Mouse (Mus musculus): ENCODE measurements around the gene Matk. TPM values are rescaled to one million over a fixed set of nuclear protein-coding genes. Genes with fewer than 3 reads are reported as not detected.
"Not testable (repeated sequence)": the region's sequence is repeated elsewhere in the genome, so short reads cannot be mapped to it uniquely, and the experiment has no call there.

Matk gene
- 28.8 and 44.2 TPM in 2 replicates for polyA plus RNA-seq (2015; fragmentation: Nextera tagmentation; extraction: Ambion mirVana)

DNA sequence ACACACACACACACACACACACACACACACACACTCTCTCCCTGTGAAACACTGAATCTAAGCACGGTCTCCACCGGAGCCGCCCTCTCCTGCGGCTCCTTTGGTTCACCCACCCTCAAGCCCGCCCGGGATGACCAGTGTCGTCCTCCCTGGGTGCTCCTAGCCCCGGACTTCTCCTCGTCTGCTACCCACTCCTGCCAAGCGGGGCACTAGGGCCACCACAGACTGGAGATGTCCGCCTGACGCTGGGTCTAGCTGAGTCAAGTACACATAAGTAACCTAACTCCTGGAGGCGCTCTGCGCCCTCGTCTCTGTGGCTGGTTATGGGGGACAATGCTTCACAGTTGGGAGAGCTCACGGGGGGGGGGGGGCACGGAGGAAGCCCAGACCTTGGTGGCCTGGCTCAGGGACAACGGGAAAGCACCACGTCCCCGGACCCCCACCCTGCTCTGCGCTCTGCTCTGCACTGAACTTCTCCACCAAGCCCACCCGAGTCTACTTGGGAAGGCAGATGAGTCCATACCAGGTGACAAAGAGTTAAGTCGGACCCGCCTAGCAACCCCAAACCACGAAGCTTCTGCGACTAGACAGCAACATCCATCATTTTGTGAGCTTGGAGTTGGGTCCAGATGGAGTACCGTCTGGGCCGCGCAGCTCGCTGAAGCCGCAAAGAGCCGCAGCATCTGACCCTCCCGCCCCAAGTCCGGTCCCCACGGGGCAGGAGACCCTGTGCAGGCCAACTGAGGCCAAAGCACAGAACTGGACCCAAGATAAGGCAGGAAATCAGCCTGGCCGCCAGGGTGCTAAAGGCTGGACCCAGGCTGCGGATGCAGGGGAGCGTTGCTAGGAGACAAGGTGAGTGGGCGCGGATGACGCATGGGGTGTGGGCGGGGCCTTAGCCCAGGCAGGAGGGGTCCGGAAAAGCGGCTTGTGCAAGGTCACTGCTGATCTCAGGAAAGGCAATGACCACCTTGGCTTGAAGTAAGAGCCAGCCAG, at the start of gene Matk:
Matk (plus strand) TSS at position 512 of the 996 bp plus-strand sequence.
- peak within 1 kb of the TSS; percentile 43 for H3K4me3 ChIP-seq (replicated peaks; ENCODE audit: low read length)
- no peaks in the 10 kb centered on the region for H3K9me3 ChIP-seq (ENCODE audit: control insufficient read depth, low read length)
- H3K36me3 ChIP-seq (ENCODE audit: control insufficient read depth, insufficient read depth): no peaks in the 10 kb centered on the region
- peak; percentile 71 for ATAC-seq
- peaks cover 33% of the 10 kb centered on the region for H3K27me3 ChIP-seq (replicated peaks; ENCODE audit: control insufficient read depth, insufficient read depth, low read length)
- H3K4me1 ChIP-seq (replicated peaks; ENCODE audit: control insufficient read depth, insufficient read depth, low read length): peaks cover 20% of the 10 kb centered on the region
- no peak within 1 kb of the TSS for H3K27ac ChIP-seq (ENCODE audit: low read length)
- H3K9ac ChIP-seq (replicated peaks; ENCODE audit: low read depth, low read length): peak within 1 kb of the TSS; percentile 47
- 6% methylated on average over 43 of the region's 44 CpGs for WGBS
- peak within 1 kb of the TSS; percentile 68 for H3K4me2 ChIP-seq (ENCODE audit: low read length)

DNA sequence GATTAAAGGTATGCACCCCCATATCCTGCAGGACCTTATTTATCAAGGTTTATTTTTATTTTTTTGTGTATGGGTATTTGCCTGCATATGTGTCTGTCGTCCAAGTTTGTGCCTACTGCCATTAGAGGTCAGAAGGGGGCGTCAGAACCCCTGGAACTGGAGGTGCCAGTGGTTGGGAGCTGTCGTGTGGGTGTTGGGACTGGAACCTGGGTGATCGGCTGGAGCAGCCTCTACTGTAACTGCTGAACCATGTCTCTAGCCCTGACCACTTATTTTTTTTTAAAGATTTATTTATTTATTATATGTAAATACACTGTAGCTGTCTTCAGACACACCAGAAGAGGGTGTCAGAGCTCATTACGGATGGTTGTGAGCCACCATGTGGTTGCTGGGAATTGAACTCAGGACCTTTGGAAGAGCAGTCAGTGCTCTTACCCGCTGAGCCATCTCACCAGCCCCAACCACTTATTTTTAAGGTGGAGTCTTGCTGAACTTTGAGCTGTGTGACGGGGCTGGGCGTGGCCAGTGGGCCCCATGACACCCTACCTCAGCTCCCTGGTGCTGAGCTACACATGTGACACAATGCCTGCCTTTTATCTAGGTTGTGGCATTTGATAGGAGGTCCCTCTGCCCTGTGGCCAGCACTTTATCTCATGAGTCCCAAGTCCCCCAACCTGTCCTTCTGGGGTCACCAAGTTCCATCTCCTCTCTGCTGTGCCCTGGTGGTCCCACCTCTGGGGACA, 49.6 kb upstream of the Matk start:
- no peaks in the 10 kb centered on the region for H3K9me3 ChIP-seq (ENCODE audit: control insufficient read depth, low read length)
- ATAC-seq: no peak
- H3K9ac ChIP-seq (replicated peaks; ENCODE audit: low read depth, low read length): no peak overlapping the region
- H3K36me3 ChIP-seq (ENCODE audit: control insufficient read depth, insufficient read depth): peaks cover 17% of the 10 kb centered on the region
- no peak overlapping the region for H3K4me2 ChIP-seq (ENCODE audit: low read length)
- 63% methylated on average over 8 of the region's 8 CpGs for WGBS
- H3K27ac ChIP-seq (ENCODE audit: low read length): no peak overlapping the region
- no peak overlapping the region for H3K4me3 ChIP-seq (replicated peaks; ENCODE audit: low read length)
- H3K27me3 ChIP-seq (replicated peaks; ENCODE audit: control insufficient read depth, insufficient read depth, low read length): no peaks in the 10 kb centered on the region
- H3K4me1 ChIP-seq (replicated peaks; ENCODE audit: control insufficient read depth, insufficient read depth, low read length): no peaks in the 10 kb centered on the region

DNA sequence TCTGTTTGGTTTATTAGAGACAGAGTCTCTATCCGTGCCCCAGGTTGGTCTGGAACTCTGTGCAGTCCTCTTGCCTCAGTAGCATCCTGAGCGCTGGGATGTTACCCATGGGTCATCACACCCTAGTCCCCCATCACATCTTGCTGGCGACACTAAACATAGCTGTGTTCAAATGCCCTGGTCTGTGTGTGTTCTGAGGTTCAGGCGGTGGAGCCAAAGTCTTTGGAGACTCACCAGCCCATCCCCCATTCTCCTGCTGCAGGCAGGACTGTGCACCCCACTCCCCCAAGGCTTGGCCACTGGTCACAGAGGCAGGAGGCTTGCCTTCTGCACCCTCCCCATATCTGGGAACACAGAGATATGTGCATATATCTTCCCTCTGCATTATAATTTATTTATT, 48.6 kb upstream of the Matk start:
- no peaks in the 10 kb centered on the region for H3K4me1 ChIP-seq (replicated peaks; ENCODE audit: control insufficient read depth, insufficient read depth, low read length)
- H3K27me3 ChIP-seq (replicated peaks; ENCODE audit: control insufficient read depth, insufficient read depth, low read length): no peaks in the 10 kb centered on the region
- H3K36me3 ChIP-seq (ENCODE audit: control insufficient read depth, insufficient read depth): peaks cover 17% of the 10 kb centered on the region
- 66% methylated on average over 4 of the region's 4 CpGs for WGBS
- H3K9ac ChIP-seq (replicated peaks; ENCODE audit: low read depth, low read length): no peak overlapping the region
- H3K4me2 ChIP-seq (ENCODE audit: low read length): no peak overlapping the region
- ATAC-seq: peak; percentile 22; the same call in 1 of the 2 replicates
- H3K27ac ChIP-seq (ENCODE audit: low read length): 0 out of 2 replicates have a peak overlapping the region, but pooled peaks have one; percentile 26
- H3K4me3 ChIP-seq (replicated peaks; ENCODE audit: low read length): no peak overlapping the region
- H3K9me3 ChIP-seq (ENCODE audit: control insufficient read depth, low read length): no peaks in the 10 kb centered on the region

DNA sequence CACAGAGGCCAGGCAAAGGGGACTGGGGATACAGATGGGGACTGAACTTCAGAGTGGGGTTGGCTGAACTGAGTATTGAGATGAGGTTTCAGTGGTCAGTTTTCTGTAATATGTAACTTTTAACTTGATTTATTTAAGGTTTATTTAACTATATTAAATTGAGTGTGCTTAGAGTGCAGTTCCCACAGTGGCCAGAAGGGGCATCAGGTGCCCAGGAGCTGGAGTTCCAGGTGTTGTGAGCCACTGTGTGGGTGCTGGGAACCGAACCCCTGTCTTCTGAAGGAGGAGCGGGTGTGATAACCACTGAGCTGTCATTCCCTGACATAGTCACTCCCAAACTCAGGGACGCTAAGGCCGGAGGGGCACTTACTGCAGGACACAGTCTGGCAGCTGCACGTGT, 42.6 kb upstream of the Matk start:
- Histone ChIP-seq H3K36me3 (ENCODE audit: control insufficient read depth, insufficient read depth) (peaks cover 71% of the 10 kb centered on the region), H3K4me3 (replicated peaks; ENCODE audit: low read length) (no peak overlapping the region), H3K9ac (replicated peaks; ENCODE audit: low read depth, low read length) (no peak overlapping the region), H3K4me2 (ENCODE audit: low read length) (no peak overlapping the region), H3K27me3 (replicated peaks; ENCODE audit: control insufficient read depth, insufficient read depth, low read length) (no peaks in the 10 kb centered on the region), H3K4me1 (replicated peaks; ENCODE audit: control insufficient read depth, insufficient read depth, low read length) (no peaks in the 10 kb centered on the region), H3K27ac (ENCODE audit: low read length) (no peak overlapping the region), H3K9me3 (ENCODE audit: control insufficient read depth, low read length) (peaks cover 8% of the 10 kb centered on the region; the same call in 1 of the 2 replicates)
- ATAC-seq: no peak
- 98% methylated on average over 5 of the region's 5 CpGs for WGBS

DNA sequence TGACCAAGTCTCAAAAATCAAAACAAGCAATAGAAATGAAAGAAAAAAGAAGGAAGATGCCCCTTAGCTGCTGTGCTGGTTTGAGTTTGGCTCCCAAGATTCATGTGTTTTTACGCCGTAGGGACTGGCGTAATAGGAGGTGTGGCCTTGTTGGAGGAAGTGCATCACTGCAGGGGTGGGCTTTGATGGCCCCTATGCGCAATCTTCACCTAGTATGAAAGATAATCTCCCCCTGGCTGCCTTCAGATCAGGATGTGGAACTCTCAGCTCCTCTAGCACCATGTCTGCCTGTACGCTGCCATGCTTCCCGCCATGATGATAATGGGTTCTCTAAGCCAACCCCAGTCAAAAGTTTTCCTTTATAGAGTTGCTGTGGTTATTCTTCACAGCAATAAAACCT, 36.5 kb upstream of the Matk start:
- ATAC-seq: no peak
- H3K4me1 ChIP-seq (replicated peaks; ENCODE audit: control insufficient read depth, insufficient read depth, low read length): no peaks in the 10 kb centered on the region
- no peak overlapping the region for H3K4me2 ChIP-seq (ENCODE audit: low read length)
- 88% methylated on average over 6 of the region's 6 CpGs for WGBS
- no peaks in the 10 kb centered on the region for H3K27me3 ChIP-seq (replicated peaks; ENCODE audit: control insufficient read depth, insufficient read depth, low read length)
- H3K4me3 ChIP-seq (replicated peaks; ENCODE audit: low read length): no peak overlapping the region
- H3K27ac ChIP-seq (ENCODE audit: low read length): no peak overlapping the region
- H3K9ac ChIP-seq (replicated peaks; ENCODE audit: low read depth, low read length): no peak overlapping the region
- peaks cover 5% of the 10 kb centered on the region; the same call in 1 of the 2 replicates for H3K9me3 ChIP-seq (ENCODE audit: control insufficient read depth, low read length)
- H3K36me3 ChIP-seq (ENCODE audit: control insufficient read depth, insufficient read depth): peaks cover 47% of the 10 kb centered on the region

DNA sequence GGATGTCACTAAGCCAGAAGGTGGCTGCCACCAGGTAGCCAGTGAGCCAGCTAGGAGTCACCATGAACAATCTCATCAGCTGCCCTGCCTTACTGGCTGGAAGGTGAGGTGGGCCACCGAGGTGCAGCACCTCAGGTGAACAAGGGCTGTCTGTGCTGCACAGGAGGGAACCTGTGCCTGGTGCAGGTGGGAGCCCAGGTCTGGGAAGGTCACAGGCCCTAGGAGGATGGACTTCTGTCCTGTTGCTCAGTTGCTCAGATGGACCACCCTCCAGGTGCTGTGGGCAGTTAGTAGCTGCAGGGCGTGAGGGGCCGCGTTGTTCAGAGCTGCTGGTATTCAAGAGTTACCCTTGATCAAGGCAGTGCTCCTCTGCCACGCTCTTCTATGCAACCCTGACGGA, 35.9 kb upstream of the Matk start:
- H3K4me3 ChIP-seq (replicated peaks; ENCODE audit: low read length): no peak overlapping the region
- WGBS: 91% methylated on average over 6 of the region's 6 CpGs
- H3K4me2 ChIP-seq (ENCODE audit: low read length): no peak overlapping the region
- no peak overlapping the region for H3K27ac ChIP-seq (ENCODE audit: low read length)
- peaks cover 5% of the 10 kb centered on the region; the same call in 1 of the 2 replicates for H3K9me3 ChIP-seq (ENCODE audit: control insufficient read depth, low read length)
- peaks cover 43% of the 10 kb centered on the region for H3K36me3 ChIP-seq (ENCODE audit: control insufficient read depth, insufficient read depth)
- H3K4me1 ChIP-seq (replicated peaks; ENCODE audit: control insufficient read depth, insufficient read depth, low read length): no peaks in the 10 kb centered on the region
- H3K27me3 ChIP-seq (replicated peaks; ENCODE audit: control insufficient read depth, insufficient read depth, low read length): no peaks in the 10 kb centered on the region
- no peak overlapping the region for H3K9ac ChIP-seq (replicated peaks; ENCODE audit: low read depth, low read length)
- no peak for ATAC-seq

DNA sequence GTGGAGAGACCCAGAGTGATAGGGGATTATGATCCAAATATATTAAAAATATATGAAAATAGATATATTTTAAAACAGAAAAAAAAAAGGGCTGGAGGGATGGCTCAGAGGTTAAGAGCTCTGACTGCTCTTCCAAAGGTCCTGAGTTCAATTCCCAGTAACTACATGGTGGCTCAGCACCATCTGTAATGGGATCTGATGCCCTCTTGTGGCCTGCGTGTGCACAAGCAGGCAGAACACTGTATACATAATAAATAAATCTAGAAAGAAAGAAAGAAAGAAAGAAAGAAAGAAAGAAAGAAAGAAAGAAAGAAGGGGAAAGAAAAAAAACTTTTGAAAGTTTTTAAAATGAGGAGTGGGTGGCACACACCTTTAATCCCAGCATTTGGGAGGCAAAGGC, 35.5 kb upstream of the Matk start:
- 29% methylated on average over 1 of the region's 1 CpGs for WGBS
- ATAC-seq: not testable (repeated sequence)
- H3K36me3 ChIP-seq (ENCODE audit: control insufficient read depth, insufficient read depth): peaks cover 38% of the 10 kb centered on the region

DNA sequence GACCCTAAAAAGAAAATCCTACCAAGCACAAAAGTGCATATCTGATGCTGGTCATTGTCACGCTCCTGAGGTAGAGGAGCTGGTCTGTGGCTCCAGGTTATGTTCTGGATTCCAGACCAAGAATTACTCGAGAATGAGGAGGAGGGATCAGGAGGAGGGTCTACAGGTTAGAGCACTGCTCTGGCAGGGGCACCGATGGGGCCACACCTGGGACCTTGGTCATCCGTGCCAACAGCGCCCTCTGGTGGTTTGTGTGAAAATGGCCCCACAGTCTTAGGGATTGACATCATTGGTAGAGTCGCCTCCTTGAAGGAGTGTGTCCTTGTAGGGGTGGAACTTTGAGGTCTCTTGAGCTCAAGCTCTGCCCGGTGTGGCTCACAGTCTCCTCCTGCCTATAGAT, 34.8 kb upstream of the Matk start:
- peaks cover 31% of the 10 kb centered on the region for H3K36me3 ChIP-seq (ENCODE audit: control insufficient read depth, insufficient read depth)
- H3K9me3 ChIP-seq (ENCODE audit: control insufficient read depth, low read length): no peaks in the 10 kb centered on the region
- peak; percentile 22; the same call in 1 of the 2 replicates for ATAC-seq
- no peak overlapping the region for H3K4me2 ChIP-seq (ENCODE audit: low read length)
- H3K27me3 ChIP-seq (replicated peaks; ENCODE audit: control insufficient read depth, insufficient read depth, low read length): no peaks in the 10 kb centered on the region
- no peaks in the 10 kb centered on the region for H3K4me1 ChIP-seq (replicated peaks; ENCODE audit: control insufficient read depth, insufficient read depth, low read length)
- no peak overlapping the region for H3K4me3 ChIP-seq (replicated peaks; ENCODE audit: low read length)
- H3K27ac ChIP-seq (ENCODE audit: low read length): no peak overlapping the region
- no peak overlapping the region for H3K9ac ChIP-seq (replicated peaks; ENCODE audit: low read depth, low read length)
- WGBS: 41% methylated on average over 7 of the region's 7 CpGs

More for the DNA sequence above, 35.5 kb upstream of the Matk start:
- not testable (repeated sequence) for H3K4me1 ChIP-seq (replicated peaks; ENCODE audit: control insufficient read depth, insufficient read depth, low read length); H3K27me3 ChIP-seq (replicated peaks; ENCODE audit: control insufficient read depth, insufficient read depth, low read length); H3K9me3 ChIP-seq (ENCODE audit: control insufficient read depth, low read length); H3K27ac ChIP-seq (ENCODE audit: low read length); H3K4me2 ChIP-seq (ENCODE audit: low read length); H3K9ac ChIP-seq (replicated peaks; ENCODE audit: low read depth, low read length); H3K4me3 ChIP-seq (replicated peaks; ENCODE audit: low read length)

DNA sequence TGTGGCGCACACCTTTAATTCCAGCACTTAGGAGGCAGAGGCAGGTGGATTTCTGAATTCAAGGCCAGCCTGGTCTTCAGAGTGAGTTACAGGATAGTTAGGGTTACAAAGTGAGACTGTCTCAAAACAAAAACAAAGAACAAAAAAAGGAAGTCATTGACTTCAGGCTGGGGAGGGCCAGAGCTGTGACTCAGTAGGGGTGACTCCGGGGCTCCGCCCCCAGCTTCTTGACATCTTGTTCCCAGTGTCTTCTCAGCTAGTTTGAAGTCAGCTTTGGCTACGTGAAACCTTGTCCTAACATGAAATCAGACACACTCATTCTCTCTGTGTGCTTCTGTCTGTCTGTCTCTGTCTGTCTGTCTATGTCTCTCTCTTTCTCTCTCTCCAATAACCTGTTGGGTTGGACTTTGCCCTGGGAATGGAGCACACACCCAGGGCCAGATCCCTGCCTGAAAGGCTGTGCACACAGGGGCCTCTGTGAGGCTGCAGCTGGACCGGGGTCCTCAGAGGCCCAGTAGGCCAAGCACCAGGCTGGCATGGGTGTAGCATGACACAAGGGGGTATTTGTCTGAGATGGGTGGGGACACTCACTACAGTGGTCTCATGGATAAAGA, 31.2 kb upstream of the Matk start:
- Histone ChIP-seq H3K27me3 (replicated peaks; ENCODE audit: control insufficient read depth, insufficient read depth, low read length) (no peaks in the 10 kb centered on the region), H3K4me1 (replicated peaks; ENCODE audit: control insufficient read depth, insufficient read depth, low read length) (no peaks in the 10 kb centered on the region), H3K27ac (ENCODE audit: low read length) (no peak overlapping the region), H3K36me3 (ENCODE audit: control insufficient read depth, insufficient read depth) (peaks cover 8% of the 10 kb centered on the region), H3K4me3 (replicated peaks; ENCODE audit: low read length) (no peak overlapping the region), H3K9ac (replicated peaks; ENCODE audit: low read depth, low read length) (no peak overlapping the region), H3K9me3 (ENCODE audit: control insufficient read depth, low read length) (no peaks in the 10 kb centered on the region), H3K4me2 (ENCODE audit: low read length) (no peak overlapping the region)
- 92% methylated on average over 5 of the region's 5 CpGs for WGBS
- no peak for ATAC-seq
